Mouse (Mus musculus): ENCODE measurements around the gene Retsat. TPM values are rescaled to one million over a fixed set of nuclear protein-coding genes. Genes with fewer than 3 reads are reported as not detected.

The Retsat gene
- polyA plus RNA-seq, 1 experiment: 15.6 TPM

DNA sequence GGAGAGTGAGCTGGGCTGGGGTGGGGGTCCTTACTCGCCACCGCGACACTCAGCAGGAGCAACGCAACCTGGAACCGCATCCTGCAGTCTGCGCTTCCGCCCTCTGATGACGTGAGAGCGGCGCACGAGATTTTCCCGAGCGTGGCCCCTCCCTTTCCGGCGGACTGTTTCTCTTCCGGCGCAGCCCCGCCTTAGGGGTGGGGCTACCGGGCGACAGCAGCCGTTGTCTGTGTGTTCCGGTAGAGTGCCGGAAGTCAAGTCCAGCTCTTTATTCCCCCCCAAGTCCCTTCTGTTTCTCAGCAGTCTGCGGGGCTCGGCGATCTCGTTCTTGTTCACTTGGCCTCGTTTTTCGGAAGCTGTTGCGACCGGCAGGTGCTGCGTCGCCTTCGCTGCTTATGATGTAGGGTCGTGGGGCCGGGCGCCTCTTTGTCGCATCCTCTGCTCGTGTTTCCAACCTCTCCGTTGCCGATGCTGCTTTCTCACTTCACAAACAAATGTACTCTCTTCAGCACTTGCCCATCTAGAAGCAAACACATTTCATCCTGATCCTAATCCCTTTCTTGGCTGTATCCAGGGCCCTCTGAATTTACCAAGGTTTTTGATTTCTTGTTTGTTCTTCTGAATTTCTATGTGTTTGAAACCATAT is 18.5 kb downstream of the Retsat start, which contains the start of gene Tgoln1:
TSS of gene Tgoln1 (minus strand) at position 358 of the 646 bp plus-strand sequence.
- under 1% methylated on average over 41 of the region's 41 CpGs for WGBS
- DNase-seq: peak; percentile 93 to 94
- H3K27ac ChIP-seq (ENCODE audit: insufficient read depth, low read length): peak within 1 kb of the TSS; percentile 93
- no peaks in the 10 kb centered on the region for H3K27me3 ChIP-seq (ENCODE audit: control insufficient read depth, insufficient read depth, low read length)
- H3K4me3 ChIP-seq (replicated peaks; ENCODE audit: insufficient read depth, low read depth, low read length): peak within 1 kb of the TSS; percentile 80
- peaks cover 4% of the 10 kb centered on the region; the same call in 1 of the 2 replicates for H3K4me1 ChIP-seq (ENCODE audit: control insufficient read depth, insufficient read depth, low read length)
- TF ChIP-seq CTCF (IDR thresholded peaks at IDR 0.05; ENCODE audit: borderline replicate concordance, insufficient read depth, low read depth, low read length) (no peak), POLR2A (IDR thresholded peaks at IDR 0.05; ENCODE audit: borderline replicate concordance, insufficient read depth, low read length) (peak; percentile 97)

DNA sequence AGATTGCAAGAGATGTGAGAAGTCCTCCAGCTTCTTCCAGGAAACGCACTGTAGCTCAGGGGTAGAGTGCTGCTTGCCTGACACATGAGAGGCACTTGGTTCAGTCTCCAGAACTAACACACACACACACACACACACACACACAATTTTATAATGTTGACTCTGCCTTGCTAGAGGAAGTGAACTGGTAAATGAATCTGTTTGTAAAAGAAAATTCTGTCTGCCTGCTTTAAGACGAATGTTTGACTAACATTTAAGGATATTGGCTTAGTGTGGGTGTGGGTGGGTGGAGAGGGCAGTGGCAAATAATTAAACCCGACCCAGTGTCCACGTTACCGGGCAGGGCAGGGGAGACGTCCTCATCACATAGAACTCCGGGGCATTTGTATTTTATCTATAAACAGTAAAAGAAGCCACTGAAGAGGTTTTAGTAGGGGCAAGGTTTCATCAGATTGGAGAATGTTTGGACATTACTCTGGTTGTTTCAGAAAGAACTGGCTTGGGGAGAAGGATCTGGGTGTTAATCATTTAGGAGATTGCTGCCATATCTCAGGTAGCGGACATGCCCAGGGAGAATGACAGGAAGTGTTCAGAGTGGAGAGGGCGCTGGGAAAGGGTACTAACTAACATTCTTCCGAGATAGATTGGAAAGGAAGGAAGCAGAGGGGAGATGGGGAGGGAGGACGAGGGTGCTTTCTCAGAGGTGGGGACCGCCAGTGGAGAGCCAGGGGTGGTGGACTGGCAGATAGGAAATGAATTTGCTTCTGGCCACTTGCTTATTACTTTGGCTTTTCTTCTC is 21.7 kb downstream of the Retsat start:
- WGBS: 63% methylated on average over 12 of the region's 12 CpGs

DNA sequence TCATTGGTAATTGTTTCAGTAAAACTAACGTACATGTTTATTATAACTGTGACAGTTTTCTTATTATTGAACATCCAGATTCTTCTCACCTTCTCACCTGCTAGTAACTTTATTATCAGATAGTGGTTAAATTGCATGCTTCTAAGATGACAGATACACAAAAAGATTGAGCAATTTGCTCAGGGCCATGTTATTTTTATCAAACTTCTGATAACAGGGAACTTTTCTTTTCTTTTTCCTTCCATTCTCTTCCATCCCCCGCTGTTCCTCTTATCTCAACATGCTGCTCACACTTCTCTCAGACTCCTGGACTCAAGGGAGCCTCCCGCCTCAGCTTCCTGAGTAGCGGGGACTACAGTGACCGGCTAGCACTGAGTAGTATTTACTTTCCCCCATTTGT is 22.6 kb downstream of the Retsat start:
- no peak for DNase-seq
- 86% methylated on average over 5 of the region's 5 CpGs for whole genome bisulfite sequencing
- no peaks in the 10 kb centered on the region for H3K4me1 ChIP-seq (ENCODE audit: control insufficient read depth, insufficient read depth, low read length)
- no peaks in the 10 kb centered on the region for H3K27me3 ChIP-seq (ENCODE audit: control insufficient read depth, insufficient read depth, low read length)
- no peak overlapping the region for H3K4me3 ChIP-seq (replicated peaks; ENCODE audit: insufficient read depth, low read depth, low read length)
- H3K27ac ChIP-seq (ENCODE audit: insufficient read depth, low read length): no peak overlapping the region
- TF ChIP-seq POLR2A (IDR thresholded peaks at IDR 0.05; ENCODE audit: borderline replicate concordance, insufficient read depth, low read length) (no peak), CTCF (IDR thresholded peaks at IDR 0.05; ENCODE audit: borderline replicate concordance, insufficient read depth, low read depth, low read length) (no peak)

More for the DNA sequence above, 21.7 kb downstream of the Retsat start:
- TF ChIP-seq CTCF (IDR thresholded peaks at IDR 0.05; ENCODE audit: borderline replicate concordance, insufficient read depth, low read depth, low read length) (no peak), POLR2A (IDR thresholded peaks at IDR 0.05; ENCODE audit: borderline replicate concordance, insufficient read depth, low read length) (no peak)
- DNase-seq: no peak
- peaks cover 3% of the 10 kb centered on the region; the same call in 1 of the 2 replicates for H3K4me1 ChIP-seq (ENCODE audit: control insufficient read depth, insufficient read depth, low read length)
- no peaks in the 10 kb centered on the region for H3K27me3 ChIP-seq (ENCODE audit: control insufficient read depth, insufficient read depth, low read length)
- H3K4me3 ChIP-seq (replicated peaks; ENCODE audit: insufficient read depth, low read depth, low read length): no peak overlapping the region
- no peak overlapping the region for H3K27ac ChIP-seq (ENCODE audit: insufficient read depth, low read length)

DNA sequence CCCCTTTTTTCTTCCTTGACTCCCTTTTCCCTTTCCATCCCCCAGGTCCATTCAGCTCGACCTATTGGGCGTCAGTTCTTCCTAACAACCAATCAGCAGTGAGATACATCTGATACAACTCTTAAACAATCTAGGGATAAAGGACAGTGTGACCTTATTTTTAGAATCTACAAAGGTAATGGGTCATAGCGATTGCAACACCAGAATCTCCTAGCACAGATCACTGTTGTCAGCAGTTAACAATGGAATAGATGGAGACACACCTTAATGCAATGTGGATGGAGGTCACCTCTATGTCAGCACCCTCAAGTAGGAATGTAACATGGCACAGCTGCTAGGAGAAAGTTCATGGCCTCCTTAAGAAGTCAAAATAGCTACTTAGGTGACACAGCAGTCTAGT is 24.6 kb downstream of the Retsat start:
- Histone ChIP-seq H3K4me3 (replicated peaks; ENCODE audit: insufficient read depth, low read depth, low read length) (no peak overlapping the region), H3K27ac (ENCODE audit: insufficient read depth, low read length) (no peak overlapping the region), H3K27me3 (ENCODE audit: control insufficient read depth, insufficient read depth, low read length) (no peaks in the 10 kb centered on the region), H3K4me1 (ENCODE audit: control insufficient read depth, insufficient read depth, low read length) (no peaks in the 10 kb centered on the region; the same call in 1 of the 2 replicates)
- TF ChIP-seq POLR2A (IDR thresholded peaks at IDR 0.05; ENCODE audit: borderline replicate concordance, insufficient read depth, low read length): no peak
- TF ChIP-seq CTCF (IDR thresholded peaks at IDR 0.05; ENCODE audit: borderline replicate concordance, insufficient read depth, low read depth, low read length): no peak
- WGBS: 39% methylated on average over 3 of the region's 3 CpGs
- no peak for DNase-seq

DNA sequence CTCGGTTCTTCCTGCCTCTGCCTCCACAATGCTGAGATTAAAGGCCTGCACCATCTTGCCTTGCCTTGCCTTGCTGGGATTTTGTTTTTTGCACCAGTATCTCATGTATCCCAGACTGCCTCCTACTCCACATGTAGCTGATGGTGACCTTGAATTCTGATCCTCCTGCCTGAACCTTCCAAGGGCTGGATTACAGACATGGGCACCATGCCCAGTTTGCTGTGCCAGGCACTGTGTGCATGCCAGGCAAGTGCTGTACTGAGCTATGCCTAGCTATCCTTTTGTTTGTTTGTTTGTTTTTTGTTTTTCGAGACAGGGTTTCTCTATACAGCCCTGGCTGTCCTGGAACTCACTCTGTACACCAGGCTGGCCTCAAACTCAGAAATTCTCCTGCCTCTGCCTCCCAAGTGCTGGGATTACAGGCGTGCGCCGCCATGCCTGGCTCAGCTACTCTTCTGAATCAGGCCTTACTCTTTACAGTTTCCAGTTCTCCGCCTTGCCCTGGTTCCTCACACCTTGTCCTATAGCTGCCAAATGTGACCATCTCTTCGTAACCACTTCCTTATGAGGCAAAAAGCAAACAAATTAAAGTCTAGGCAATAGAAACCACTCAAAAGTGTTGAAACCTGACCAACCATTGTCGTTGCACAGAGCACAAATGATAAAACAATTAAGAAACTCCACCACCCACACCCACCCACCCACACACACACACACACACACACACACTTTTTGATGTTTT is 25.6 kb downstream of the Retsat start:
- WGBS: 86% methylated on average over 8 of the region's 8 CpGs

DNA sequence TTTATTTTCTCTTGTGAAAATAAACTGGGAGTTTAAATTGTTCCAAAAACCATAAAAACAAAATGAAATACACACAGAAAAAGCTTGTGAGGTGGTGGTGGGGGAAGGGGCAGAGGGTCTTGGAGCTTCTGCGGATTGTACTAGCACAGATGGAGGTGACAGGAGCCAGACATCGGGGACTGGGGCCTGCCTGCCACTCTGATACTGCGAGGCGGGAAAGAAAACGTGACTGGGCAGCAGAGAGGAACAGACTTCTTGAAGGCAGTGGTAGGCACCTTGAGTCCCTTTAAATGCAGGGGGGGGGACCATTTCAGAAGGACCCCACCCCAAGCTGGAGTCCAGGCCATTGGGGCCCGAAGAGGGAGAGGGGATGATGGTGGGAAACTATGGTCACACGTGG is 28.1 kb downstream of the Retsat start:
- Histone ChIP-seq H3K4me3 (replicated peaks; ENCODE audit: insufficient read depth, low read depth, low read length) (no peak overlapping the region), H3K27ac (ENCODE audit: insufficient read depth, low read length) (no peak overlapping the region), H3K27me3 (ENCODE audit: control insufficient read depth, insufficient read depth, low read length) (no peaks in the 10 kb centered on the region), H3K4me1 (ENCODE audit: control insufficient read depth, insufficient read depth, low read length) (peaks cover 10% of the 10 kb centered on the region)
- TF ChIP-seq CTCF (IDR thresholded peaks at IDR 0.05; ENCODE audit: borderline replicate concordance, insufficient read depth, low read depth, low read length): no peak
- no peak for TF ChIP-seq POLR2A (IDR thresholded peaks at IDR 0.05; ENCODE audit: borderline replicate concordance, insufficient read depth, low read length)
- DNase-seq: no peak
- WGBS: 39% methylated on average over 7 of the region's 7 CpGs

More for the DNA sequence above, 25.6 kb downstream of the Retsat start:
- no peaks in the 10 kb centered on the region for H3K27me3 ChIP-seq (ENCODE audit: control insufficient read depth, insufficient read depth, low read length)
- TF ChIP-seq POLR2A (IDR thresholded peaks at IDR 0.05; ENCODE audit: borderline replicate concordance, insufficient read depth, low read length) (no peak), CTCF (IDR thresholded peaks at IDR 0.05; ENCODE audit: borderline replicate concordance, insufficient read depth, low read depth, low read length) (no peak)
- no peak overlapping the region for H3K27ac ChIP-seq (ENCODE audit: insufficient read depth, low read length)
- no peak overlapping the region for H3K4me3 ChIP-seq (replicated peaks; ENCODE audit: insufficient read depth, low read depth, low read length)
- DNase-seq: no peak
- no peaks in the 10 kb centered on the region; the same call in 1 of the 2 replicates for H3K4me1 ChIP-seq (ENCODE audit: control insufficient read depth, insufficient read depth, low read length)

DNA sequence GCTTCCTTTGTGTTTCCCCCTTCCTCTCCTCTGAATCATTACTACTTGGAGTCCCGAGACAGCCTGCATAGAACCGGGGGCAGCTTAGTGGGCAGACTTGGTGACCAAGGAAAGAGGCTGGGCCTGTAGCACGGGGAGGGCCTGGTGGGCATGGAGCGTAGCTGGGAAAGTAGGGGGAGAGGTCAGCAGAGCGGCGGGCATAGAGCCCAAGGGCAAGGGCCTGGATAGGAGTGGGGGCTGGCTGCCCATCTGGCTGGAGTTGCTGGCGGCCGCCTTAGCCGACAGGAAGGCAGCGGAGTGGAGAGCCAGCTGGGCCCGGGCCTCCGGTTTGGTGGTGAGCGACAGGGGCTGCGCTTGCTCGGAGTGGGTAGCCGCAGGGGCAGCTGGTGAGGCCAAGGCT is 29.0 kb downstream of the Retsat start:
- WGBS: 35% methylated on average over 16 of the region's 16 CpGs
- DNase-seq: peak in 1 of 2 experiments; percentile 19
- Histone ChIP-seq H3K4me3 (replicated peaks; ENCODE audit: insufficient read depth, low read depth, low read length) (no peak overlapping the region), H3K4me1 (ENCODE audit: control insufficient read depth, insufficient read depth, low read length) (peaks cover 10% of the 10 kb centered on the region), H3K27me3 (ENCODE audit: control insufficient read depth, insufficient read depth, low read length) (no peaks in the 10 kb centered on the region), H3K27ac (ENCODE audit: insufficient read depth, low read length) (no peak overlapping the region)
- TF ChIP-seq CTCF (IDR thresholded peaks at IDR 0.05; ENCODE audit: borderline replicate concordance, insufficient read depth, low read depth, low read length): no peak
- TF ChIP-seq POLR2A (IDR thresholded peaks at IDR 0.05; ENCODE audit: borderline replicate concordance, insufficient read depth, low read length): no peak

All from cerebellum, adult 2 months (tissue).